Mouse (Mus musculus): ENCODE results near the gene Lgr5. TPM values are rescaled to one million over a fixed set of nuclear protein-coding genes. Genes with fewer than 3 reads are reported as not detected.
A peak's percentile ranks its signal among the peaks of the same experiment; 100 is the strongest.

Gene Lgr5
- total RNA-seq, 2 experiments from 2014 or later, result not detected

GRCm38 (mm10) chr10:115518845-115519244 lies 68.7 kb downstream of the Lgr5 start:
- no peak for ATAC-seq (replicated peaks; ENCODE audit: poor library complexity)

- no peak for ATAC-seq (replicated peaks; ENCODE audit: poor library complexity)
These were observed 72.1 kb downstream of the Lgr5 start for GRCm38 (mm10) chr10:115515503-115515902.

DNA sequence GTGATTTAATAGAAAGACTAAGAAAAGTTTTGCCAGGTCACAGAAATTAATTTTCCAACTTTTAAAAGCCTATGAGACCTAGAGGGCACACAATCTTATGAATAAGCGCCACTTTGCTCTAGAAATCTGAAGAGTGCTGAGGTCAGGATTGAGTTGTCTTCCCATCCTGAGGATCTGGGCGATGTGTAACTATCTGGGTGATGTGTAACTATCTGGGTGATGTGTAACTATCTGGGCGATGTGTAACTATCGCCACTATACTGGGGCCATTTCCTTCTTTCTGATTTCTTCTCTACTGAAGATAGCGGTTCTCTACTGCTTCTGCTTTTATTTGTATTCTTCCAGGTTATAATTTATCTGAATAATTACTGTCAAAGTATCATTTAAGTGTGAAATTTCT lies 76.6 kb downstream of the Lgr5 start:
- ATAC-seq (replicated peaks; ENCODE audit: poor library complexity), result no peak

DNA sequence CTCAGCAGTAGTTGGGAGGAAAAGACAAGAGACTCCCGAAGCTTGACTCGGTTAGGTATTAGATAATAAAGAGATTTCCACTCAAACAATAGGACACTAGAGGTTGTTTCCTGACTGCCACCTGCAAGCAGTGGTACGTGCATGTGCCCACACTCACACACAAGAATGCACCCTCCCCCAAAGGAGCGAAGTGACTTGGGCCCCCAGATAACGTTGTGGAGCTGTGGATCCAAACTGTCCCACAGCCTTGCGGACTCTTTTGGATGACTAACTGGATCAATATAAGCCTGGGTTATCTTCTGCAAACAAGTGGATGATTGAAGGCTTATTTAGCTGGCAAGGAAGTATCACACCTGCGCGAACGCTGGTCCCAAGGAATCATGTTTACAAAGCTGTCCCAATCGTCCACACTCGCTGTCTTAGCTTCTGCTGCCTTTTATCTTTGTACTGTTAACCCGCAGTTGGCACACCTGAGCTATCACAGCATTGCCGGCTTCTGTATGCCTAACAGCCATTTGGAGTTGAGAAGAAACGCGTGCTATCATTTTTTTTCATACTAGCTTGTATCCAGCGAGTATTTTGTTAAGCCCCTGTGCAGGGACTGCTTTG lies 81.8 kb downstream of the Lgr5 start:
- no peak for ATAC-seq (replicated peaks; ENCODE audit: poor library complexity)

DNA sequence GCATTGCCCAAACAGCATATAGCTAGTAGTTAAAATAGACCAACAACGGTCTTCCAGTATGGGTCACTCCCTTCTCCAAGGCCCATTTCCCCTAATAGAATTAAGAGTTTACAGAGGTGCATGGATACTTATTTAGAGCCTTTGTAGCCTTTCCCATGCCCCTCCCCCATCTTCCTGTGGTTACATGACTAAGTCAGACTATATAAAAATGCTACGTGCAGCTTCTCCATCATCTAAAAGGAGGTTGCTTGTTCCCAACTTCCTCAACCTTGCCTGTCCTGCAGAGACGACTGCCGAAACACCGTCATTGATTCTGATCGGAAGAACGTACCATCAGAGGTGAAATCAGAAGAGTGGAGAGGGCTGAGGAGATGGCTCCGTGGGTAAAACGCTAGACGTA lies 82.4 kb downstream of the Lgr5 start:
- 0 out of 2 replicates have a peak, but pooled peaks have one; percentile 14 for ATAC-seq (replicated peaks; ENCODE audit: poor library complexity)

GRCm38 (mm10) chr10:115493778-115494141 lies 93.8 kb downstream of the Lgr5 start:
- ATAC-seq (replicated peaks; ENCODE audit: poor library complexity), result no peak

GRCm38 (mm10) chr10:115492956-115493777 lies 94.4 kb downstream of the Lgr5 start:
- ATAC-seq (replicated peaks; ENCODE audit: poor library complexity), result no peak

DNA sequence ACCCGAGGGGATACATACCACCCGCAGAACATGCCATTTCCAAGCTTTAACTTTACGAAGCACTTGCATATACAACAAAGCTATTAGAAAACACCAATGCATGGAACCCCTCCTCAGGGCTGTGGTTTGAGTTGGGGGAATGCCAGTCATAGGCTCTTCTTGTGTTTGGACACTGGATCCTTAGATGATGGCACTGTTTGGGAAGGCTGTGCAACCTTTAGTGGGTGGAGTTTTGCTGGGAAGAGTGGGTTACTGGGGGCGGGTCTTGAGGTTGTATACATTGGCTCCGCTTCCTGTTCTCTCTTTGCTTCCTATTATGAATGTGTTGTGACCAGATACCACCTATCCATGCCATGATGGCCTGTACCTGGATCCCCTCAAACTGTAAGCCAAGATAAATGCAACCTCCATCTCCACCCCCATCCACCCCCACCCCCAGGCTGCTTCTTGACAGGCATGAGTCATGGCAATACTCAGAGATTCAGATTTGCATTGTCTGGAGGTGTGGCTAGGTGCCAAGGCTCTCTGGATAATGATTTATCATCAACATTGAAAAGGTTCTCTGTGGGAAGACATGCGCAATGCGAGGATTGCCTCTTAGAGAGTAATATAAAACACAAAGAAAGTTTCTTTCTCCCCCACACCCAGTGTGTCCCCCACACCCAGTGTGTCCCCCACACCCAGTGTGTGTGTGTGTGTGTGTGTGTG lies 95.6 kb downstream of the Lgr5 start:
- ATAC-seq (replicated peaks; ENCODE audit: poor library complexity), result no peak

- no peak for ATAC-seq (replicated peaks; ENCODE audit: poor library complexity)
These were observed 102.0 kb downstream of the Lgr5 start for GRCm38 (mm10) chr10:115485602-115486001.

- ATAC-seq (replicated peaks; ENCODE audit: poor library complexity), result no peak
These were observed 102.9 kb downstream of the Lgr5 start for GRCm38 (mm10) chr10:115484660-115485059.

DNA sequence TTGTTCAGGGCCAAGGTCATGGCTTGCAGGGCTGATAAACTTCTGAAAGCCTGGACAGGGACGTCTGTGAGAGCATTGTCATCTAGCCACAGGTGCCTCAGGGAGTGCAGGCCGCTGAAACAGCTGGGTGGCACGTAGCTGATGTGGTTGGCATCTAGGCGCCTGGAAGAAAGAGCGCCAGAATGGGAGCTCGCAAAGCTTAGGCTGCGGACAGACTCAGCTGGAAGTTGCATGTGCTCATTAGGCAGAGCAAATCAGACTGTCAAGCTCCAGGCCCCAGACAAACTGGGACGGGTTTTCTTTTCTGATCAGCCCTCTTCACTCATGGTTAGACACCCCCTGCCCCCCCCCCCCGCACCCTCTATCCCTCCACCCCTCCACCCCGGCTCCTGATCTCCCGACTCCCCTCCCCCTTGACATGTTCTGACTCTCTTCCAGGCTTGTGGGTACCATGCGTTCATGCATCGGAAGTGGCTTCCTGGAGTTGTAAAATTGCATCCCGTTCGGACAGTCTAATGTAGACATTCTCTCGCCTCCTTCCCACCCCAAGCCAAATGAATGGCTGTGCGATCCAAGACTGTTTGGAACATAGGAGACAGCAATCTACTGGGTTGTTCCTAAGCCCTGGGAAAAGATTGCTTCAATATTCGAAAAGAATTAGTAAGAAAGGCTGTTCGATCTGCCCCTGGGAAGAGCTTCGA lies 109.0 kb downstream of the Lgr5 start:
- peak; percentile 46 for ATAC-seq (replicated peaks; ENCODE audit: poor library complexity)

- no peak for ATAC-seq (replicated peaks; ENCODE audit: poor library complexity)
These were observed 111.1 kb downstream of the Lgr5 start for GRCm38 (mm10) chr10:115476506-115476905.

DNA sequence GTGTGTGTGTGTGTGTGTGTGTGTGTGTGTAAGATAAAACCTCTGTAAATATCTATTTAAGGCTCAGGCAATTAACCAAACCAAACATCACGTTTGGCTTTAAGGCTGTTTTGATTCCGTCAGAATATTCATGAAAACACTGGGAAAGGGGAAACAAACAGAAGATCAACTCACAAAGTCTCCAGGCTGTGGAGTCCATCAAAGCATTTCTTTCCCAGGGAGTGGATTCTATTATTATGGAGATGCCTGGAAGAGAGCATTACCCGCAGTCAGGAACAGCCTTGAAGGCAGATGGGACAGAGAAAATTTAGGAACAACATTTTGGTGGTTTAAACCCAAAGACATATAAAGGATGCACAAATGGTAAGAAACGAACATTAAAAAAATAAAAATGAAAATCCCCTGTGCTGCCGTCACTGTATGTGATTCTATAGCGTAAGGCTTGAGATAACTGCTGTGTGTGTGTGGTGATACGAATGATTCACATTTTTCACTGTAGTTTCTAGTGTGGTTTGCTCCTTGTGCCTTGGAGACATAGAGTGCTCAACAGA lies 112.5 kb downstream of the Lgr5 start:
- ATAC-seq (replicated peaks; ENCODE audit: poor library complexity), result no peak

- ATAC-seq (replicated peaks; ENCODE audit: poor library complexity), result no peak
These were observed 114.2 kb downstream of the Lgr5 start for GRCm38 (mm10) chr10:115473213-115473961.

DNA sequence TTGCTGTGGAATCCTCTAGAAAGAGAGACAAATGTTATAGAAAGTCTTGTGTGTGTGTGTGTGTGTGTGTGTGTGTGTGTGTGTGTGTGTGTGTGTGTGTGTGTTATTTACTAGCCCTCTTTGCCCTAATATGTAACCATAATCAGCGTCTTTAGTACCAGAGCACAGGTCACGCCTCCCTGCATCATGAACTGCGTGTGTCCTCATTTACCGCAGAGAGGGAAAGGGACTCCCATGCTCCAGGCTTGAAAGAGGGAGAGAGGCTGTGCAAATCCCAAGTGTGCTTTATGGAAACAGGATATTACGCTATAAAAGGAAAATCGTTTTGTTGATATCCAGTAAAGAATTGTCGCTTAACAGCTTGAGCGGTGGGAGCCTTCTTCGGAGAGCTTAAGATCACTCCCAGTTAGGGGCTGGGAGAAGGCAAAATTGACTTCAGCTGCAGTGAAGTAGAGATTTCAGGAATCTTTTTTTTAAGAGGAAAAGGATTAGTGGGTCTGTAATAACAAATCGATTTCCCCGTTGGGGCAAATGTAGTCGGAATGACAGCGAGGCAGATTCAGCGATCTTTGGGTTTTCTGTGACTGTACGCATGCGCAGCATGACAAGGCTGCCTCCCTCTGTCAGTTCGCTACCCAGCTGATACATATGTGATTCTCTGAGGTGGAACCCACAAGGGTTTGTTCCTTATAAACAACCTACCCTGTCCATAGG lies 116.8 kb downstream of the Lgr5 start:
- 0 out of 2 replicates have a peak, but pooled peaks have one; percentile 29 for ATAC-seq (replicated peaks; ENCODE audit: poor library complexity)

DNA sequence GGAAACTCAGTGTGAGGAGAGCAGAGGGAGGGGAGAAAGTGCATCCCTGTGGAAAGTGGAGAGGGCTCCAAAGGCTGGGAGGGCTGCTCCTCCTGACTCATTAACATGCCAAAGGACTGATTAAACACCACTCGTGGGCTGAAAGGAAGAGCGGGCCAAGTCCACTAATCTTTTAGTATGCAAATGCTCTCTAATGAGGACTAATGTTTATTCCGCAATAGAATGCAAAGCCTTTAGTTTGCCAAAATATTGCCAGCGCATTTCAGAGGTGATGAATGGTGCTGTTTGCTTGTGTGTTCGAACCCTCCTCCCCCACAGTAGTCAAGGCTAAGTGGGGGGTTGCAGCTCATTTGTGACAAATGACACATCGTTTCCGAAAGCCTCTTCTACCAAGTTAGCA lies 118.5 kb downstream of the Lgr5 start:
- ATAC-seq (replicated peaks; ENCODE audit: poor library complexity), result no peak

GRCm38 (mm10) chr10:115468632-115469031 lies 118.9 kb downstream of the Lgr5 start:
- no peak for ATAC-seq (replicated peaks; ENCODE audit: poor library complexity)

GRCm38 (mm10) chr10:115467985-115468384 lies 119.6 kb downstream of the Lgr5 start:
- no peak for ATAC-seq (replicated peaks; ENCODE audit: poor library complexity)

- ATAC-seq (replicated peaks; ENCODE audit: poor library complexity), result no peak
These were observed 121.8 kb downstream of the Lgr5 start for GRCm38 (mm10) chr10:115465778-115466177.

DNA sequence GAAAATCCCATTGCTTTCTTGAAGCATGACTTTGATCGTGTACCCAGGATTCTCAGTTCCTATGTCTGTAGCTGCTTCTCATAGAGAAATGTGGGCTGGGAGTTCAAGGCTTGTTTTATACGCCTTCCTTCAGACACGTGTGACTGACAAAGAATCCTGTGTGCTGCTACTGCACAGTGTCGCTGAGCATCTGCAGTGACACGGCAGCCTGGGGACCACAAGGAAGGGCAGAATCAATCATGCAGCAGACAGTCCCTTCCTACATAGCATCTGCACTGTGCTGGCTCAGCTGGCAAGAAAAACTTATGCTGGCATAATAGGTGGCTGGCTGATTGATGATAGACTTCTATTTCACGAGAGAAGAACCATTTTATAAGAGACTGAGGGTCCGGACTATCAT lies 122.5 kb downstream of the Lgr5 start:
- ATAC-seq (replicated peaks; ENCODE audit: poor library complexity), result no peak

Measured in megakaryocyte progenitor cell, adult 5-6 weeks (primary cell).